Mouse (Mus musculus) neural tube, embryonic 15.5 days (tissue): Measurements from ENCODE around the gene Cd37. TPM values are rescaled to one million over a fixed set of nuclear protein-coding genes. Genes with fewer than 3 reads are reported as not detected.

Experiments used
- ATAC-seq: fragments of 200-750 bp; cut with Nextera tagmentation; 2 replicates; pipeline ENCODE4 v1.8.0; 2017; ENCODE audit warnings: mild to moderate bottlenecking, moderate TSS enrichment, moderate library complexity; ENCODE audit not compliant: low FRiP score
- H3K27ac ChIP-seq: fragments of 300-500 bp; sonication (generic); replicated peaks from 2 replicates; pipeline ENCODE4 v1.5.1; 2015; ENCODE audit warnings: mild to moderate bottlenecking, inconsistent platforms
- H3K27me3 ChIP-seq: fragments of 300-500 bp; sonication (generic); replicated peaks from 2 replicates; pipeline ENCODE4 v1.6.1; 2015; ENCODE audit warnings: inconsistent platforms
- H3K36me3 ChIP-seq: fragments of 300-500 bp; sonication (generic); 2 replicates; pipeline ENCODE4 v1.6.1; 2015; ENCODE audit warnings: inconsistent platforms
- H3K4me1 ChIP-seq: fragments of 300-500 bp; sonication (generic); 2 replicates; pipeline ENCODE4 v1.6.1; 2015; ENCODE audit warnings: inconsistent platforms
- H3K4me2 ChIP-seq: fragments of 300-500 bp; sonication (generic); 2 replicates; pipeline ENCODE4 v1.6.1; 2015; ENCODE audit warnings: inconsistent platforms, mild to moderate bottlenecking, moderate library complexity
- H3K4me3 ChIP-seq: fragments of 300-500 bp; sonication (generic); replicated peaks from 2 replicates; pipeline ENCODE4 v1.5.1; 2015; ENCODE audit warnings: mild to moderate bottlenecking, inconsistent platforms
- H3K9ac ChIP-seq: fragments of 300-500 bp; sonication (generic); replicated peaks from 2 replicates; pipeline ENCODE4 v1.6.1; 2015; ENCODE audit warnings: mild to moderate bottlenecking, inconsistent platforms
- H3K9me3 ChIP-seq: fragments of 300-500 bp; sonication (generic); replicated peaks from 2 replicates; pipeline ENCODE4 v1.6.1; 2016; ENCODE audit warnings: inconsistent platforms
- WGBS: fragments of 180-500 bp; shearing (Covaris S2); methylation state at CpG from one replicate; pipeline ENCODE4 v1.1.7; 2015; ENCODE audit warnings: mixed read lengths; 5-methylcytosine and 5-hydroxymethylcytosine counted together
- polyA plus RNA-seq: library from polyadenylated mRNA; unstranded; fragments of >200 nt; fragmentation: Nextera tagmentation; extraction: Ambion mirVana; gene quantifications from 2 replicates; pipeline ENCODE4 v1.2.1, GENCODE M21; 2015

The Cd37 gene
- polyA plus RNA-seq, result 1.7 and 12.4 TPM in 2 replicates

GRCm38 (mm10) chr7:45238723-45239496, at the start of gene Cd37:
TSS of gene Cd37 (minus strand) at chr7:45239115.
- no peak for ATAC-seq
- peaks cover 25% of the 10 kb centered on the region for H3K4me1 ChIP-seq
- no peaks in the 10 kb centered on the region for H3K9me3 ChIP-seq
- no peak within 1 kb of the TSS for H3K4me2 ChIP-seq
- H3K36me3 ChIP-seq, result no peaks in the 10 kb centered on the region
- H3K27me3 ChIP-seq, result peaks cover 42% of the 10 kb centered on the region
- no peak within 1 kb of the TSS for H3K27ac ChIP-seq
- no peak within 1 kb of the TSS for H3K9ac ChIP-seq
- WGBS, result 37% methylated on average over 20 of the region's 20 CpGs
- no peak within 1 kb of the TSS for H3K4me3 ChIP-seq

DNA sequence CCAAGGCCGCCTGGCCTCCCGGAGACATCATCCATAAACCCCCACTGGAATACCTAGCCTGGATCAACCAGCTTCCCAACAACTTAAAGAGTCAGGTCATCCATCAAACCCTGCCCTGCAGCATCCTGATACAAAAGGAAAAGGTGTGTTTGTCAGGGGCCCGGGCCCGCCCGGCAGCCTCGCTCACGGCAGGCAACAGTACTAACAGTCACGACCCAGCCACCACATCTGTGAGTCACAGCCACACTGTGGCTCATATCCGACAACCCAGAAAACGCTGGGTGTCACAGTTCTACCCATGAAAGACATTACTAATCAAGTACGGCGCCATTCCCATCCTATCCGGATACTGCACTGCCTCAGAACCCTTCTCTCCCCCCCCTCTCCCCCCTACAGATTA, 47.6 kb upstream of the Cd37 start:
- Histone ChIP-seq H3K27ac (no peak overlapping the region), H3K9ac (no peak overlapping the region), H3K36me3 (no peaks in the 10 kb centered on the region), H3K27me3 (no peaks in the 10 kb centered on the region), H3K9me3 (no peaks in the 10 kb centered on the region), H3K4me1 (no peaks in the 10 kb centered on the region), H3K4me3 (no peak overlapping the region), H3K4me2 (no peak overlapping the region)
- 88% methylated on average over 13 of the region's 13 CpGs for WGBS
- ATAC-seq, result no peak

- ATAC-seq, result no peak
- peak within 1 kb of the TSS; percentile 35 for H3K4me3 ChIP-seq
- no peaks in the 10 kb centered on the region for H3K9me3 ChIP-seq
- H3K36me3 ChIP-seq, result no peaks in the 10 kb centered on the region
- no peak within 1 kb of the TSS for H3K9ac ChIP-seq
- WGBS, result 6% methylated on average over 43 of the region's 44 CpGs
- peak within 1 kb of the TSS; percentile 58 for H3K4me2 ChIP-seq
- H3K4me1 ChIP-seq, result peaks cover 4% of the 10 kb centered on the region
- H3K27me3 ChIP-seq, result peaks cover 4% of the 10 kb centered on the region; the same call in 1 of the 2 replicates
- H3K27ac ChIP-seq, result no peak within 1 kb of the TSS
Measured at GRCm38 (mm10) chr7:45277136-45277760, 38.3 kb upstream of the Cd37 start, which contains the start of gene Slc6a21. TSS of gene Slc6a21 (plus strand) at chr7:45277513.

GRCm38 (mm10) chr7:45273672-45274071, 34.8 kb upstream of the Cd37 start:
- no peak overlapping the region for H3K27ac ChIP-seq
- no peaks in the 10 kb centered on the region for H3K9me3 ChIP-seq
- H3K27me3 ChIP-seq, result 0 out of 2 replicates have a peak, but pooled peaks cover 6% of the 10 kb centered on the region
- no peak overlapping the region for H3K9ac ChIP-seq
- no peak overlapping the region for H3K4me3 ChIP-seq
- no peak for ATAC-seq
- no peak overlapping the region for H3K4me2 ChIP-seq
- H3K4me1 ChIP-seq, result peaks cover 4% of the 10 kb centered on the region
- H3K36me3 ChIP-seq, result no peaks in the 10 kb centered on the region
- WGBS, result 93% methylated on average over 8 of the region's 8 CpGs

DNA sequence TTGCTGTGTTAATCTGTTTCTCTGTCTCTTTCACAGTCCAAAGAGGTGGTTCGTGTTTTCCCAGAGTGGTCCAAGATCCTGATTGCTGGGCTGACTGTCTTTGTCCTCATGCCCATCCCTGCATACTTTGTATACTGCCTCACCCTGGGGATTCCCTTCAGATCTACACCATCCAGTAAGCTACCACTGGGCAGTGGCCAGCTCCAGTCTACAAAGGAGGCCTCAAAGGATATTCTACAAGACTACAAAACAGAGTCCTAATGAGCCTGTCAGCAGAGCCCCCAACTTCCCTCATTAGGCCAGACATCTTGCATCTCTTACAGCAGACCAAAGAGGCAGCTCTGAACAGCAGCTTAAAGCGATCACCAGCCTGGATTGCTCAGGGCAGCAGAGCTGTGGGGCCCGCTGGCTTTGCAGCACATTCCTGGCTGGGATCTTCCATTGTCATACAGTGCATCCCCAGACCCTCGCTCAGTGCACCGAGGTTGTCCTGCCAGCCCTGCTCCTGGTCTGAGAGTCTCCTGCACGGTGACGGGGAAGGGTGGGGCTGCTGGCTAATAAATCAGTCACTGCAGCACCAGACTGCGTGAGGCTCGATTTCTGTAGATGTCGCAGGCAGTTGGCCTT, 34.0 kb upstream of the Cd37 start:
- H3K27me3 ChIP-seq, result 0 out of 2 replicates have a peak, but pooled peaks cover 6% of the 10 kb centered on the region
- H3K9ac ChIP-seq, result no peak overlapping the region
- no peak for ATAC-seq
- no peak overlapping the region for H3K27ac ChIP-seq
- no peaks in the 10 kb centered on the region for H3K9me3 ChIP-seq
- 41% methylated on average over 10 of the region's 10 CpGs for WGBS
- no peak overlapping the region for H3K4me2 ChIP-seq
- H3K4me1 ChIP-seq, result peaks cover 4% of the 10 kb centered on the region
- H3K36me3 ChIP-seq, result no peaks in the 10 kb centered on the region
- no peak overlapping the region for H3K4me3 ChIP-seq

DNA sequence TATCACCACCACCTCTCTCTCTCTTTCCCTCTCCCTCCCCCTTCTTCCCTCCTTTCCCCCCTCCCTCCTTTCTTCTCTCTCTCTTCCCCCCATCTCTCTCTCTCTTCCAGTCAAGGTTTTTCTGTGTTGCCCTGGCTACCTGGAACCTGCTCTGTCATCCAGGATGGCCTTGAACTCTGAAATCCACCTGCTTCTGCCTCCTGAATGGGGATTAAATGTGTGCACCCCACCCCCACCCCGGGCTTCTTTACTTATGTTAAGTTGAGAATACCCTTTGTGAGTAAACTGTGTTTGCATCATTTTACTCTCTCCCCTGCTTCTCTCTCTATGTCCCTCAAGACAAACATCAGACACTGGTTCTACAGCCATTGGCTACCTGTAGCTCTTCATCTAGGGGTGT, 26.6 kb upstream of the Cd37 start:
- no peak overlapping the region for H3K27ac ChIP-seq
- WGBS, result 79% methylated on average over 1 of the region's 1 CpGs
- ATAC-seq, result no peak

GRCm38 (mm10) chr7:45264348-45264747, 25.4 kb upstream of the Cd37 start:
- no peaks in the 10 kb centered on the region for H3K36me3 ChIP-seq
- 0 out of 2 replicates have a peak, but pooled peaks cover 2% of the 10 kb centered on the region for H3K27me3 ChIP-seq
- H3K4me1 ChIP-seq, result no peaks in the 10 kb centered on the region
- no peak overlapping the region for H3K27ac ChIP-seq
- H3K9ac ChIP-seq, result no peak overlapping the region
- H3K4me2 ChIP-seq, result no peak overlapping the region
- H3K4me3 ChIP-seq, result no peak overlapping the region
- no peak for ATAC-seq
- 88% methylated on average over 3 of the region's 3 CpGs for WGBS
- H3K9me3 ChIP-seq, result no peaks in the 10 kb centered on the region

More for the DNA sequence above, 26.6 kb upstream of the Cd37 start:
- H3K4me3 ChIP-seq, result no peak overlapping the region
- H3K27me3 ChIP-seq, result 0 out of 2 replicates have a peak, but pooled peaks cover 3% of the 10 kb centered on the region
- H3K9me3 ChIP-seq, result no peaks in the 10 kb centered on the region
- H3K4me1 ChIP-seq, result no peaks in the 10 kb centered on the region
- no peak overlapping the region for H3K9ac ChIP-seq
- no peak overlapping the region for H3K4me2 ChIP-seq
- no peaks in the 10 kb centered on the region for H3K36me3 ChIP-seq

DNA sequence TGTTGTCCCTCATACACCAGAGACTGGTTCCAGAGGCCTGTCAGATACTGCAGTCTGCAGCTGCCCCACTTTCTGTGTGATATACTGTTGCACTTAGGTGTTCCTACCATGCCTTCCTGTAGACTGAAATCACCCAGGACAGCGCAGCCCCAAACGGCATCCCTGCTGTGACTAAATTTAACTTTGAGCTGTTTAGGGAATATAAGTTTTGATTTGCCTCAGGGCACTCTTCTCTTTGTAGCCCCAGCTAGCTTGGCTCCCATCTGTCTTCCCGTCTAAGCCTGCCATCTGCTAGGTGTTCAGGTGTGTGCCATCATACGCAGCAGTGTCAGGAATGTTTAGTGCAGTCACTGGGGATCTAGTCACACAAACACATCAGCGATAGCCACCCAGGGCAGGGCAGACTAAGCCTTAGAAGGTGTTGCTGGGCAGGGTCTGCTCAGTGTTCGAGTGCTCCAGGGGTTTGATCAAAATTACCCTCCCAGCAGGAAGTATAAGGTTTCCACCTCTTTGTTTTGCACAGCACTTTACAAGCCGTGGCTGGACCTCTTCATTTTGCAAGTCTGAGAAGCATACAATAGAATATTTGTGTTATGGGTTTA, 24.2 kb upstream of the Cd37 start:
- no peak overlapping the region for H3K27ac ChIP-seq
- no peak overlapping the region for H3K4me2 ChIP-seq
- H3K36me3 ChIP-seq, result no peaks in the 10 kb centered on the region
- H3K4me3 ChIP-seq, result no peak overlapping the region
- no peak overlapping the region for H3K9ac ChIP-seq
- H3K27me3 ChIP-seq, result no peaks in the 10 kb centered on the region
- H3K9me3 ChIP-seq, result no peaks in the 10 kb centered on the region
- WGBS, result 64% methylated on average over 7 of the region's 7 CpGs
- no peak for ATAC-seq
- no peaks in the 10 kb centered on the region for H3K4me1 ChIP-seq

- Histone ChIP-seq H3K9ac (no peak overlapping the region), H3K27ac (no peak overlapping the region), H3K27me3 (no peaks in the 10 kb centered on the region), H3K36me3 (no peaks in the 10 kb centered on the region), H3K4me2 (no peak overlapping the region), H3K4me1 (no peaks in the 10 kb centered on the region), H3K9me3 (no peaks in the 10 kb centered on the region), H3K4me3 (no peak overlapping the region)
- WGBS, result 54% methylated on average over 7 of the region's 7 CpGs
- ATAC-seq, result no peak
Measured at GRCm38 (mm10) chr7:45262266-45262665, 23.4 kb upstream of the Cd37 start.

DNA sequence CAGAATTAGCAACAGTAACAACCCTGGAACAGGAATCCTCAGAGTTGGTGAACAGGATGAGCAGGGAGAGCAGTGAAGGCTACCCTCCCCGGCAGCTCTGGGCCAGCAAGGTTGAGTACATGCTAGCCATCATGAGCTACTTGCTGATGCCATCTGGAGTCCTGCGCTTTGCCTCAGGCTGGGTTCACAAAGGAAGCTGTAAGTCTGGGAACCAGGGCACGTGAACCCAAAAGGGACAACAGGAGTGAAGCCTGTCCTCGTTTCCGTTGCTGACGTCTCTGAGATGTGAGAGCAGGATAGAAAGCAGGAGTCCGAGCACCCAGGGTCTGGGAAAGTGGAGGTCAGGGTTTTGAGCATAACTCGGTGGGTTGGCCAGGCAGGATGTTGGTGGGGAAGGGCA, 20.4 kb upstream of the Cd37 start:
- ATAC-seq, result no peak
- Histone ChIP-seq H3K4me1 (no peaks in the 10 kb centered on the region), H3K4me3 (no peak overlapping the region), H3K9ac (no peak overlapping the region), H3K9me3 (no peaks in the 10 kb centered on the region), H3K27me3 (no peaks in the 10 kb centered on the region), H3K27ac (no peak overlapping the region), H3K4me2 (no peak overlapping the region), H3K36me3 (no peaks in the 10 kb centered on the region)
- 83% methylated on average over 8 of the region's 8 CpGs for WGBS

DNA sequence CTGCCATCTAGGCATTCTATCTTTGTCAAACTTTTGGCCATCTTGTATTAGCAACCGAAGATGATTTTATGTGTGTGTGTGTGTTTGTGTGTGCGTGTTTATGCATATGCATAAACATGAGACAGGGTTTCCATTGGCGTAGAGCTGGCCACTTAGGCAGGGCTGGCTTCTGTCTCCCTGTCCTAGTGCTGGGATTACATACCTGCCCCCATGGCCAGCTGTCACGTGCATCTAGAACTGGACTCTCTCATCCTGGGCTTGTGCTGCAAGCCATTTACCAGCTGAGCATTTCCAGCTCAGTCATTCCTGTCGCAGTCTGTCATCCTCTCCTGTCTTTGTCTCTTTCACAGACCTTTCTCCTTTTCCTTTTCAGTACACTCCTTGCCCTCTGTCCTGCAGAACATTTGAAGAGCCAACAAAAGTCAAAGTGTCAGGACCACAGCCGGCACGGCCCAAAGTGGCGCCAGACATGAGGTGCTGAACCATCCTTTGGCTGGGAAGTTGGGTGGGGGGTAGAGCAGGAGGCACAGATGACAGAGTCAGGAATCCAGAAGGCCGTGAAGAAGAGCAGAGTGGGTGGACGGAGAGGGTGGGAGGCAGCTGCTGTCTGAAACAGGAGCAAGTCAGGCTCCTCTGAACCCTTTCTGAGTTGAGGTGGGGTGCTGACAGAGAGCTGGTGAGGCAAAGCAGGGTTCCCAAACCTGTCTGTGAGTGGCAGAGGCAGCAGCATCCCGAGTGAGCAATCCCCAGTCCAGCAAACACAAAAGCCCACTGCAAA, 18.3 kb upstream of the Cd37 start:
- 60% methylated on average over 11 of the region's 11 CpGs for WGBS
- no peak overlapping the region for H3K27ac ChIP-seq
- no peaks in the 10 kb centered on the region for H3K4me1 ChIP-seq
- no peak overlapping the region for H3K4me2 ChIP-seq
- H3K9me3 ChIP-seq, result no peaks in the 10 kb centered on the region
- no peak overlapping the region for H3K4me3 ChIP-seq
- no peaks in the 10 kb centered on the region for H3K36me3 ChIP-seq
- H3K9ac ChIP-seq, result no peak overlapping the region
- no peaks in the 10 kb centered on the region for H3K27me3 ChIP-seq
- no peak for ATAC-seq
